Mouse (Mus musculus) myocyte (in vitro differentiated cells): ENCODE results near the gene Taz. TPM values are rescaled to one million over a fixed set of nuclear protein-coding genes. Genes with fewer than 3 reads are reported as not detected.

ENCODE experiments used
- H3K27me3 ChIP-seq: one replicate; pipeline ENCODE4 v1.6.1; 2011; ENCODE audit not compliant: control insufficient read depth, insufficient read depth, insufficient read length
- H3K36me3 ChIP-seq: one replicate; pipeline ENCODE4 v1.6.1; 2011; ENCODE audit not compliant: control insufficient read depth, insufficient read depth
- H3K4me2 ChIP-seq: one replicate; pipeline ENCODE4 v1.6.1; 2011; ENCODE audit warnings: low read depth, control low read depth
- H3K4me3 ChIP-seq: one replicate; pipeline ENCODE4 v1.5.1; 2011; ENCODE audit warnings: mild to moderate bottlenecking, control low read depth, moderate library complexity
- H3K79me2 ChIP-seq: one replicate; pipeline ENCODE4 v1.6.1; 2011; ENCODE audit not compliant: control insufficient read depth, insufficient read depth
- H3ac ChIP-seq: one replicate; pipeline ENCODE4 v1.6.1; 2011; ENCODE audit not compliant: control insufficient read depth, insufficient read length
- CEBPB ChIP-seq: IDR thresholded peaks from 2 replicates; pipeline ENCODE4 v1.6.1; 2011; ENCODE audit warnings: mild to moderate bottlenecking, moderate library complexity; ENCODE audit not compliant: poor library complexity, insufficient read depth, severe bottlenecking
- E2F4 ChIP-seq: IDR thresholded peaks from one replicate; pipeline ENCODE4 v1.6.1; 2011; ENCODE audit warnings: mild to moderate bottlenecking, control low read depth, moderate library complexity; ENCODE audit not compliant: insufficient read depth
- MAX ChIP-seq: IDR thresholded peaks from one replicate; pipeline ENCODE4 v1.6.1; 2011; ENCODE audit warnings: low read depth, mild to moderate bottlenecking, control low read depth
- MYOD1 ChIP-seq, 3 experiments: IDR thresholded peaks; one replicate each; pipeline ENCODE4 v1.6.1; 2011; ENCODE audit warnings: control low read depth in 2 of 3, low read depth in 2 of 3, mild to moderate bottlenecking in 2 of 3, moderate library complexity in 1 of 3; ENCODE audit not compliant: insufficient read length in 2 of 3, control insufficient read depth in 1 of 3
- MYOG ChIP-seq, 3 experiments: IDR thresholded peaks; one replicate each; pipeline ENCODE4 v1.6.1; 2011; ENCODE audit warnings: control low read depth in 2 of 3, low read depth in 2 of 3, mild to moderate bottlenecking in 2 of 3; ENCODE audit not compliant: insufficient read length in 2 of 3, control insufficient read depth in 1 of 3, insufficient read depth in 1 of 3
- POLR2A ChIP-seq: IDR thresholded peaks from one replicate; pipeline ENCODE4 v1.6.1; 2011; ENCODE audit warnings: low read depth, mild to moderate bottlenecking, control low read depth, moderate library complexity; ENCODE audit not compliant: insufficient read length
- POLR2AphosphoS2 ChIP-seq: IDR thresholded peaks from one replicate; pipeline ENCODE4 v1.6.1; 2011; ENCODE audit warnings: low read depth, control low read depth; ENCODE audit not compliant: insufficient read length
- REST ChIP-seq: IDR thresholded peaks from one replicate; pipeline ENCODE4 v1.6.1; 2011; ENCODE audit warnings: mild to moderate bottlenecking, control low read depth, moderate library complexity; ENCODE audit not compliant: insufficient read depth, insufficient read length
- SRF ChIP-seq: IDR thresholded peaks from one replicate; pipeline ENCODE4 v1.6.1; 2011; ENCODE audit warnings: low read depth; ENCODE audit not compliant: control insufficient read depth, insufficient read length
- TCF12 ChIP-seq: IDR thresholded peaks from one replicate; pipeline ENCODE4 v1.6.1; 2011; ENCODE audit warnings: mild to moderate bottlenecking, control low read depth; ENCODE audit not compliant: poor library complexity, insufficient read depth, severe bottlenecking
- TCF3 ChIP-seq: IDR thresholded peaks from one replicate; pipeline ENCODE4 v1.6.1; 2011; ENCODE audit warnings: low read depth, control low read depth; ENCODE audit not compliant: insufficient read length
- USF1 ChIP-seq: IDR thresholded peaks from one replicate; pipeline ENCODE4 v1.6.1; 2011; ENCODE audit warnings: low read depth, mild to moderate bottlenecking, control low read depth, moderate library complexity
- polyA plus RNA-seq: library from polyadenylated mRNA; unstranded; fragments of >200 nt; fragmentation: generic; extraction: Trizol; gene quantifications from one replicate; pipeline ENCODE4 v1.2.1, GENCODE M21; 2012; ENCODE audit warnings: missing spikeins

Taz gene
- polyA plus RNA-seq, 1 experiment: 28.2 TPM

DNA sequence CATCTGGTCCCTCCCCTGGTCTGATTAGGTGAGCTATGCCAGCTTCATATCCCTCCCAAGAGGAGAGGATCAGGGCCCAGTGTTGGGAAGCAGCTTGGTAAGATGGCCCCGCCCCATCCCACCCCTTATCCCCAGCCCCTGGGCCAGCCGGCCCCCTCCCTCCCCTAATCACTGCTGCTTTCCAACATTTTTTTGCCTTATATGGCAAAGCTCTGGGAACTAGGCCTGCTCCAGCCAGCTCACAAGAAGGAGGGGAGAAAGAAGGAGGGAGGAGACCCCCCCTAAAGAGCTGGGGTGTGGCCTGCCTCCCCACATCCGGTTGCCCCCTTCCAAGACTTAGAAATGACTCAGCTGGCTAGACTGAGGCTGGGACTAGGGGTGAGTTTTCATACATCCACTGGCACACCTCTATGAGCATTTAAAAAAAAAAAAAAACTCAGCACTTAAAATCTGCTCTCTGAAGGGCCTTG, 37.1 kb upstream of the Taz start:
- H3K4me2 ChIP-seq: peak overlapping the region; percentile 84

DNA sequence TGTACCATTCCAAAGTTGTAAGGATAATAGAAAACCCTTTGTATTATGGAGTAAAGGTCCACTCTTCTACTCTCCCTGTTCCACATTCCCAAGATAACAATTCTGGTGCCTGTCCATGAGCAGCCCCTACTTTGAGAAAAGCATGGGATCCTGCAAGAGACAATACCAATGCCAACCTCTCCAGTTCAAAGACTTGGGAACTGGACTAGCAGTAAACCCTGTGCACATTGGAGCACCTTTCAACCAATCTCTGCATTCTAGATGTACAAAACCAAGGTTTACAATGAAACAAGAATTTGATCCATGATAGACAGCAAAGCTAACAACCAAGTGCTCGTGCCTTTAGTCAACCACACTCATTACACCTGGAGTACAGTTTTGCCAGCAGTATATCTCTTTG, 36.6 kb upstream of the Taz start:
- TF ChIP-seq POLR2A (no peak), E2F4 (no peak), CEBPB (no peak), MAX (no peak), SRF (no peak), TCF3 (no peak), MYOD1 (IDR thresholded peaks at IDR 0.05; ENCODE audit: control insufficient read depth in 1 of 3, insufficient read length in 2 of 3, low read depth in 2 of 3) (no peak), REST (no peak)
- Histone ChIP-seq H3ac (peak overlapping the region; percentile 45), H3K4me2 (peak overlapping the region; percentile 55), H3K79me2 (peaks cover 62% of the 10 kb centered on the region), H3K27me3 (no peaks in the 10 kb centered on the region), H3K4me3 (peak overlapping the region; percentile 96), H3K36me3 (peaks cover 21% of the 10 kb centered on the region)

More for the DNA sequence above, 37.1 kb upstream of the Taz start:
- no peak for TF ChIP-seq CEBPB
- peak; percentile 17 for TF ChIP-seq POLR2AphosphoS2
- TF ChIP-seq USF1: no peak
- no peak for TF ChIP-seq MYOD1 (IDR thresholded peaks at IDR 0.05; ENCODE audit: control insufficient read depth in 1 of 3, insufficient read length in 2 of 3, low read depth in 2 of 3)
- no peak for TF ChIP-seq POLR2A
- TF ChIP-seq SRF: peak; percentile 96
- TF ChIP-seq REST: no peak
- no peak for TF ChIP-seq E2F4
- no peak for TF ChIP-seq TCF12
- TF ChIP-seq MYOG (IDR thresholded peaks at IDR 0.05; ENCODE audit: control insufficient read depth in 1 of 3, insufficient read depth in 1 of 3, insufficient read length in 2 of 3, low read depth in 2 of 3): no peak
- no peak for TF ChIP-seq MAX
- TF ChIP-seq TCF3: no peak
- Histone ChIP-seq H3ac (no peak overlapping the region), H3K27me3 (no peaks in the 10 kb centered on the region), H3K79me2 (peaks cover 62% of the 10 kb centered on the region), H3K4me3 (peak overlapping the region; percentile 96), H3K36me3 (peaks cover 21% of the 10 kb centered on the region)

DNA sequence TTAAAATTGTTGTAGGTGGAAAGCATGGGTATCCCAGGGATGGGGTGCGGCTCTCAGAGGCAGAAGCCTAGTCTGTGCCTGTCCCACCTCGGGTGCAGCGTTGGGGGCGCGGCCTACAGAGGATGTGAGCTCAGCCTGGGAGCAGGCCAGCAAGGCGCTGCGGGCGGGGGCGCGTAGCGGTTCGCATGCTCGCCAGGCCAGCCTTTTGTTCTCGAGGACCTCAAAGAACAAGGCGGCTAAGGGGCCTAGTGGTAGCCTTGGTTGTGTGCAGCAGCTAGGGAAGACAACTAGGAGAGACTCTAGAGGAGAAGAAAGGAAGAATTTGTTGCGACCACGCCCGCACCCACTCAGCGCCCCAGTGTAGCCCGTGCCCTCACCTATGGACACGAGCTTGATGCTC, 36.0 kb upstream of the Taz start:
- Histone ChIP-seq H3ac (peak overlapping the region; percentile 45), H3K27me3 (no peaks in the 10 kb centered on the region), H3K4me3 (peak overlapping the region; percentile 96), H3K79me2 (peaks cover 60% of the 10 kb centered on the region), H3K4me2 (peak overlapping the region; percentile 55), H3K36me3 (peaks cover 20% of the 10 kb centered on the region)
- TF ChIP-seq CEBPB (no peak), MAX (no peak), POLR2A (peak; percentile 72), TCF3 (no peak), POLR2AphosphoS2 (peak; percentile 85), E2F4 (no peak), MYOG (IDR thresholded peaks at IDR 0.05; ENCODE audit: control insufficient read depth in 1 of 3, insufficient read depth in 1 of 3, insufficient read length in 2 of 3, low read depth in 2 of 3) (peak in 1 of 3 experiments; percentile 8), SRF (no peak), MYOD1 (IDR thresholded peaks at IDR 0.05; ENCODE audit: control insufficient read depth in 1 of 3, insufficient read length in 2 of 3, low read depth in 2 of 3) (no peak), TCF12 (no peak), USF1 (no peak), REST (no peak)

DNA sequence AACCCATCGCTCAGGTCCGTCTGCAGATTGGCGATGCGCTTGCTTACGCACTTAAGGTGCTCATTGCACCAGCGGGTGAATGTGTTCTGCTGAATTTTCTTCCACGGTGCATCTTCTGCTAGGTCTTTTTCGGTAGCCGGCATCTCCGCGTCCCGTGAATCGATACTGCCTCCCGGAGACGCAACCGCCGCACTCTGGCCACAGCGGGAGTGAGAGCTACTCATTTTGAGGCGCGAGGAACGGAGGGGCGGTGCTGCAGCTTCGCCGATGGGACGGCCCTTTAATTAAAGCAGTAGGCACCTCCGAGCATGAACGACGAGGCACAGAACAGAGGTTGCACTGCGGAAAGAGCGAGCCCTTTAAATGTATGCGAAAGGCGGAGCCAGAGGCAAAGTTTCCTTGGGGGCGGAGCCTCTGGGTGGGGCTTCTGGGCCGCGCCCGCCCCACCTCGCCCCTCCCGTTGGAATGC, 35.5 kb upstream of the Taz start:
- Histone ChIP-seq H3K4me3 (peak overlapping the region; percentile 96), H3K79me2 (peaks cover 56% of the 10 kb centered on the region), H3K27me3 (no peaks in the 10 kb centered on the region), H3K36me3 (peaks cover 15% of the 10 kb centered on the region), H3K4me2 (peak overlapping the region; percentile 36), H3ac (peak overlapping the region; percentile 45)
- no peak for TF ChIP-seq TCF12
- no peak for TF ChIP-seq E2F4
- TF ChIP-seq MYOG (IDR thresholded peaks at IDR 0.05; ENCODE audit: control insufficient read depth in 1 of 3, insufficient read depth in 1 of 3, insufficient read length in 2 of 3, low read depth in 2 of 3): no peak
- TF ChIP-seq SRF: peak; percentile 22
- no peak for TF ChIP-seq USF1
- TF ChIP-seq REST: peak; percentile 36
- no peak for TF ChIP-seq MAX
- no peak for TF ChIP-seq CEBPB
- TF ChIP-seq POLR2AphosphoS2: peak; percentile 97
- peak; percentile 95 for TF ChIP-seq POLR2A
- TF ChIP-seq MYOD1 (IDR thresholded peaks at IDR 0.05; ENCODE audit: control insufficient read depth in 1 of 3, insufficient read length in 2 of 3, low read depth in 2 of 3): no peak
- no peak for TF ChIP-seq TCF3

DNA sequence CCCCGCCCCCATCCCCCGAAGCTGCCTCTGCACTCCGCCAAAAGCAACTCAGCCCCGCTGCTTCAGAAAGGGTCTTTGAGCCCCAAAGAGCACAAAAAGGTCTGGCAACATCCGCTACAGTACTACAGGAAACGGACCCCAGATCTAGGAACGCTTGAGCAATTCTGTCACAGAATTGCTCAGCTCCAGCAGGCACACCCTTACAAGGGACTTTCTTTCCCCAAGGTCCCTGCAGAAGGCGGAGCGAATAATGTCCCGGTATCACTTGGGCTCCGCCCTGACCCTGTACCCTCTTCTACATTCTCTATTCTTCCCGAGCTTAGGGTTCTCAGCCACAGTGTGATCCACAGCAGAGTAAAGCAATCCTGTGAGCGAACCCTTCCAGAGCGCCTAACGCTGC, 35.0 kb upstream of the Taz start:
- peak; percentile 81 for TF ChIP-seq CEBPB
- no peak for TF ChIP-seq POLR2A
- H3K79me2 ChIP-seq: peaks cover 51% of the 10 kb centered on the region
- no peaks in the 10 kb centered on the region for H3K27me3 ChIP-seq
- H3K4me3 ChIP-seq: peak overlapping the region; percentile 96
- peaks cover 11% of the 10 kb centered on the region for H3K36me3 ChIP-seq
- peak overlapping the region; percentile 90 for H3K4me2 ChIP-seq
- H3ac ChIP-seq: peak overlapping the region; percentile 45
